Mouse (Mus musculus) hindbrain, embryonic 14.5 days (tissue): ENCODE results near the gene Nme4. TPM values are rescaled to one million over a fixed set of nuclear protein-coding genes. Genes with fewer than 3 reads are reported as not detected.

ENCODE experiments used
- ATAC-seq: fragments of 200-750 bp; cut with Nextera tagmentation; 2 replicates; pipeline ENCODE4 v1.8.0; 2017; ENCODE audit warnings: moderate number of reproducible peaks, mild to moderate bottlenecking, moderate TSS enrichment, moderate library complexity; ENCODE audit not compliant: low FRiP score
- DNase-seq: peaks from one replicate; pipeline ENCODE4 v3.0.0-alpha.2; 2015; ENCODE audit warnings: low spot score
- H3K27ac ChIP-seq: fragments of 300-500 bp; sonication (generic); 2 replicates; pipeline ENCODE4 v1.5.1; 2014; ENCODE audit warnings: mild to moderate bottlenecking, moderate library complexity
- H3K27me3 ChIP-seq: fragments of 300-500 bp; sonication (generic); 2 replicates; pipeline ENCODE4 v1.6.1; 2014; ENCODE audit warnings: mild to moderate bottlenecking, low read length, mixed read lengths; ENCODE audit not compliant: control insufficient read depth, insufficient read depth
- H3K36me3 ChIP-seq: fragments of 300-500 bp; sonication (generic); replicated peaks from 2 replicates; pipeline ENCODE4 v1.6.1; 2014; ENCODE audit not compliant: control insufficient read depth, insufficient read depth
- H3K4me1 ChIP-seq: fragments of 300-500 bp; sonication (generic); replicated peaks from 2 replicates; pipeline ENCODE4 v1.6.1; 2014; ENCODE audit warnings: antibody characterized with exemption, low read length, mixed read lengths; ENCODE audit not compliant: control insufficient read depth, insufficient read depth
- H3K4me2 ChIP-seq: fragments of 300-500 bp; sonication (generic); replicated peaks from 2 replicates; pipeline ENCODE4 v1.6.1; 2014; ENCODE audit warnings: mild to moderate bottlenecking, moderate library complexity
- H3K4me3 ChIP-seq: fragments of 300-500 bp; sonication (generic); replicated peaks from 2 replicates; pipeline ENCODE4 v1.5.1; 2014; ENCODE audit warnings: mild to moderate bottlenecking, low read length
- H3K9ac ChIP-seq: fragments of 300-500 bp; sonication (generic); 2 replicates; pipeline ENCODE4 v1.6.1; 2014
- H3K9me3 ChIP-seq: fragments of 300-500 bp; sonication (generic); 2 replicates; pipeline ENCODE4 v1.6.1; 2016; ENCODE audit warnings: low read length; ENCODE audit not compliant: control insufficient read depth
- WGBS: fragments of 180-500 bp; shearing (Covaris S2); extraction: QIAGEN DNeasy Blood & Tissue Kit; methylation state at CpG from one replicate; pipeline ENCODE4 v1.1.7; 2014; 5-methylcytosine and 5-hydroxymethylcytosine counted together
- polyA plus RNA-seq: library from polyadenylated mRNA; unstranded; fragments of >200 nt; fragmentation: Nextera tagmentation; extraction: Ambion mirVana; gene quantifications from 2 replicates; pipeline ENCODE4 v1.2.1, GENCODE M21; 2014

Gene Nme4
- polyA plus RNA-seq, 1 experiment from 2014 or later, result 17.5 TPM

DNA sequence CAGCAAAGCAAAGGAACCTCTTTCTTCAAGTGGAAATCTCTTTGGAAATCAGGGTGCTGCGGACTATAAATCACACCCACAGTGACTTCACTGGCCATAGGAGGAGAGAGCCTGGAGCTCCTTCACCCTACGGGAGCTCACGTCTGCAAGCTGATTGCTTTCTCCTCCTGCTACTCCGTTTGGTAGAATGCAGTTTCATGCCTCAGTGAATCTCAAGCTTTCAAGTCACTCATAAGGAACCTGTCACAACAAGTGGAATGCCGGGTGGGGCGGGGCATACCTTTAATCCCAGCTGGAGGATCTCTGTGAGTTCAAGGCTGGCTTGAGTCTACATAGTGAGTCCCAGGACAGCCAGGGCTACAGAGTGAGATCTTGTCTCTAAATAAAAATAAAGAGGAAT is 40.2 kb downstream of the Nme4 start:
- ATAC-seq, result no peak
- no peak overlapping the region for H3K9ac ChIP-seq
- H3K4me2 ChIP-seq, result no peak overlapping the region
- H3K4me1 ChIP-seq, result no peaks in the 10 kb centered on the region; the same call in 1 of the 2 replicates
- no peaks in the 10 kb centered on the region for H3K9me3 ChIP-seq
- H3K4me3 ChIP-seq, result no peak overlapping the region
- 59% methylated on average over 6 of the region's 6 CpGs for WGBS
- no peak for DNase-seq
- H3K36me3 ChIP-seq, result peaks cover 54% of the 10 kb centered on the region
- no peaks in the 10 kb centered on the region for H3K27me3 ChIP-seq
- H3K27ac ChIP-seq, result no peak overlapping the region

DNA sequence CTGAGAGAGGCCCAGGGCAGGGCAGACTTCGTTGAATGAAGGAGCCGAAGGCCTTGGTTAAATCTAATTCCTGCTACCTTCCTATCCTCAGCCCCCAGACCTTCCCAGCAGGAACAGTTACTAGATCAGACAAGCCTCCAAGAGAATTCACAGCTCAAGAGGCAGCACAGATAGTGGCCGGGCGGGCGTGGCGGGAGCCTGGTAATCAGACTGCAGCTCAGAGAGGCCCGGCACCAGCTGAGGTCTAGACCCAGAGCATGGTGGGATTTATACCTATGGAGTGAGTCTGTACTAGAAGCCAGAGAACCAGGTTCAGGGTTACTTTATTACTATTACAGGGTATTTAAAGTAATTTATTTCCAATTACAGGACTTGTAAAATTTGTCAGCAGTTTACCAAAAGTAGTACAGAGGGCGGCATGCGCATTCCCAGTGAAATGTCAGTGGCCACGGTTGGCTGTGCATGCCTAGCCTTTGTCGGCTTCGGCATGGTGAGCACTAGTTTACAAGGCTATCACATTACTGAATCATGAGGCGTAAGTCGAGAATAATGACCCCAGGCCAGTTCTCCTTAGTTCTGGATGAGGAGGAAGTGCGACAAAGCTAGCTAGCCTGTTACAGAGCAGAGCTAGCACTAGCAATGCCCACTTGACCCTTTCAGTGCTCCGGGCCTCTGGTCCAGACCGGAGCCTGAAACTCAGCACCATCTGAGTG is 41.1 kb downstream of the Nme4 start:
- no peak for ATAC-seq
- no peak for DNase-seq
- no peaks in the 10 kb centered on the region; the same call in 1 of the 2 replicates for H3K4me1 ChIP-seq
- WGBS, result 78% methylated on average over 17 of the region's 17 CpGs
- no peak overlapping the region for H3K4me2 ChIP-seq
- H3K4me3 ChIP-seq, result no peak overlapping the region
- H3K9ac ChIP-seq, result no peak overlapping the region
- H3K36me3 ChIP-seq, result peaks cover 45% of the 10 kb centered on the region
- no peaks in the 10 kb centered on the region for H3K27me3 ChIP-seq
- no peaks in the 10 kb centered on the region for H3K9me3 ChIP-seq
- no peak overlapping the region for H3K27ac ChIP-seq

DNA sequence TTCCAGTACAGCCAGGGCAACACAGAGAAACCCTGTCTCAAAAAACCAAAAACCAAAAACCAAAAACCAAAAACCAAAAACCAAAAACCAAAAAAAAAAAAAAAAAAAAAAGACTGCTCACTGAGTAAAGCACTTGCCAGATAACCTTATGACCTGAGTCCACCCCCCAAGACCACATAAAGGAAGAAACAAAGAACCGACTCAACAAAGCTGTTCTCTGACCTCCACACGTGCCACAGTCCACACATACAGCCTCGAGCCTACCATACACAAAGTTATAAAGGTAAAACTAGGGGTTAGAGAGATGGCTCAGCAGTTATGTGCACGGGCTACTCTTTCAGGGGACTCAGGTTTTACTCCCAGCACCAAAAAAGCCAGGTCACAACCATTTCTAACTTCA is 42.7 kb downstream of the Nme4 start:
- no peak overlapping the region for H3K4me3 ChIP-seq
- H3K36me3 ChIP-seq, result peaks cover 29% of the 10 kb centered on the region
- H3K27me3 ChIP-seq, result no peaks in the 10 kb centered on the region
- no peaks in the 10 kb centered on the region; the same call in 1 of the 2 replicates for H3K4me1 ChIP-seq
- WGBS, result 90% methylated on average over 4 of the region's 4 CpGs
- H3K9ac ChIP-seq, result no peak overlapping the region
- no peak overlapping the region for H3K27ac ChIP-seq
- no peak overlapping the region for H3K4me2 ChIP-seq
- H3K9me3 ChIP-seq, result no peaks in the 10 kb centered on the region
- DNase-seq (no peak), ATAC-seq (no peak)

DNA sequence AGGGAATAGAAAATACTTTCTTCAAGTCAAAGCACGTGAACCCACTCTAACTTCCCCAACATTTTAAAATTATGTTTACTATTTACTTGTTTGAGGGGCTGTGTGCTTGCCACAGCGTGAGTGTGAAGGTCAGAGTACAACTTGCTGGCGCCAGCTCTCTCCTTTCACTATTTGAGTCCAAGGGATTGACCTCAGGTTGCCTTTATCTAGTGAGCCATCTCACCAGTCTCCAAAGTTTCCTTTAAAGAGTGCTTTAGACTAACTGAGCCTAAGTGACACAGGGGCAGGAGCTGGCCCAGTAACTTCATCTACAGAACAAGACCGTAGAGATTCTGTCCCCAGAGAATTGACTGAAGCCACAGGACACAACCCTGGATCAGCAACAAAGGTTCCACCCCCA is 43.3 kb downstream of the Nme4 start:
- H3K4me2 ChIP-seq, result no peak overlapping the region
- no peaks in the 10 kb centered on the region for H3K27me3 ChIP-seq
- H3K27ac ChIP-seq, result no peak overlapping the region
- 94% methylated on average over 4 of the region's 4 CpGs for WGBS
- no peak for DNase-seq
- no peak for ATAC-seq
- no peak overlapping the region for H3K4me3 ChIP-seq
- no peaks in the 10 kb centered on the region for H3K9me3 ChIP-seq
- no peak overlapping the region for H3K9ac ChIP-seq
- H3K36me3 ChIP-seq, result peaks cover 27% of the 10 kb centered on the region
- H3K4me1 ChIP-seq, result no peaks in the 10 kb centered on the region; the same call in 1 of the 2 replicates

DNA sequence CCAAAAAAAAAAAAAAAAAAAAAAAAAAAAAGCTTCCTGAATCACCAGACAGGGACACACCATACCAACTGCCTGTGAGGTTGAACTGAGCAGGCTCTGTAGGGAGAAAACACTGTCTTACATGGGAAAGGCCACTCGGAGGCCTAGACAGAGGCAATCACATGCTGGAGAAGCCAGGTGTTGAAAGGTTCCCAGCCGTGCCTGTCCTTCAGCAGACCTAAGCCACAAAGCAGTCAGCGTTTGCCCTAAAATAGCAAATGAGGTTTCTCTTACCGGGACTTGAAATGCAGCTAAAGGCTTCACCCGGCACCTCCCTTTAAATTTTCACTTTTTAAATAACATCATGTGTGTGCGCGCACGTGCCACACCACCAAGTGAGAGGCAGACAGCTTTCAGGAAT is 47.3 kb downstream of the Nme4 start:
- Histone ChIP-seq H3K9ac (no peak overlapping the region), H3K4me2 (no peak overlapping the region), H3K9me3 (no peaks in the 10 kb centered on the region), H3K36me3 (0 out of 2 replicates have a peak, but pooled peaks cover 4% of the 10 kb centered on the region), H3K27ac (no peak overlapping the region), H3K4me1 (peaks cover 9% of the 10 kb centered on the region; the same call in 1 of the 2 replicates), H3K4me3 (no peak overlapping the region), H3K27me3 (no peaks in the 10 kb centered on the region)
- 91% methylated on average over 8 of the region's 8 CpGs for WGBS
- no peak for DNase-seq
- ATAC-seq, result no peak

DNA sequence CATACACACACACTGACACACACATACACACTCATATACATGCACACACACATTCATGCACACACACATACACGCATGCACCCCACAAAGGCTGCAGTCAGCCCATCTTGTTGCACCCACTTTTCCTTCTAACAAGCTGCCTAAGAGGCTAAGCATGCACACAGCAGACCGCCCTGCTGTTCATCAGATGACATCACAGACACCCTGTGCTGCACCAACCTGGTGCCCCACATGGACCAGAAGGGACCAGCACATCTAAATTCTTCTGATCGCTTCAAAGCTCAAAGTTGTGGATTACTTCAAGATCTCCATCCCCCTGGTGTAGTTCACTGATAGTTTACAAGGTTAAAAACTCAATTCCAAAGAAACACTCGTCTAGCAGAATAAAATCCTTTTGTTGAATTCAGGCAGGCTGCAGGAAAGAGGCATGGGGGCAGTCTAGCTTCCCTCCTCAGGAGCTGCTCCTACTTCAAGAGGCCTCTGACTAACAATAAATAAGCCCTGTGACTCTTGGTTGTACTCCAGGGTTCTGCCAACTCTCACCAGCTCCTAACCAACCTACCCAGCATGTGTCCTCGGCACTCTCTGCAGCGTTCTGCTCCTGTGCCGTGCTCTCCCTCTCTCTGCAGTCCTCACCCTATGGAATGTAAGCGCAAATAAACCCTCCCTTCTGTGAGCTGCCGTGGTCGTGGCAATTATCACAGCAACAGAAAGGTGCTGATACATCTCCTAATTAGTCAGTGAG is 49.0 kb downstream of the Nme4 start:
- ATAC-seq, result no peak
- Histone ChIP-seq H3K4me1 (peaks cover 21% of the 10 kb centered on the region; the same call in 1 of the 2 replicates), H3K4me2 (no peak overlapping the region), H3K36me3 (0 out of 2 replicates have a peak, but pooled peaks cover 4% of the 10 kb centered on the region), H3K9ac (no peak overlapping the region), H3K9me3 (no peaks in the 10 kb centered on the region), H3K27ac (no peak overlapping the region), H3K27me3 (no peaks in the 10 kb centered on the region), H3K4me3 (no peak overlapping the region)
- DNase-seq, result no peak
- WGBS, result 63% methylated on average over 10 of the region's 10 CpGs

DNA sequence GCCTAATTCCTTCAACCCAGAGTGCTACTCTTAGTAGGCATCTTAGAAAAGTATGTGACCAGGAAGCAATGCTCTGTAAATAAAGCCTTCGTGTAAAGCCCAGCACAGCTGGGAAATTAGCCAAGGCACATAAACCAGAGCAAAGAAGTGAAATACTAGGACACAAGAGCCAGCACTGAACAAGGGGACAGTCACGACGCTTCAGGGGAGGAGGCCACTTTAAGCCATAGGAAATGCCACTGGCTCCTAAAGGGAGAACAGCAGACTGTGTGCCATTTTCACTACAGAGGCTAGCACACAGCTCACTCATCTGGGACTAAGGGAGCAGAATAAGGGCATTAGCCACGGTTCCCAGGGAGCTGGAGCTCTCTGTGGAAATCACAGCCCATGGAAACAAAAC is 50.1 kb downstream of the Nme4 start:
- WGBS, result 38% methylated on average over 4 of the region's 4 CpGs
- peak; percentile 28 for DNase-seq
- Histone ChIP-seq H3K9ac (no peak overlapping the region), H3K27ac (no peak overlapping the region; the same call in 1 of the 2 replicates), H3K4me2 (no peak overlapping the region), H3K27me3 (no peaks in the 10 kb centered on the region), H3K4me1 (peaks cover 25% of the 10 kb centered on the region; the same call in 1 of the 2 replicates), H3K36me3 (0 out of 2 replicates have a peak, but pooled peaks cover 1% of the 10 kb centered on the region), H3K4me3 (no peak overlapping the region), H3K9me3 (no peaks in the 10 kb centered on the region)
- peak; percentile 35; the same call in 1 of the 2 replicates for ATAC-seq

DNA sequence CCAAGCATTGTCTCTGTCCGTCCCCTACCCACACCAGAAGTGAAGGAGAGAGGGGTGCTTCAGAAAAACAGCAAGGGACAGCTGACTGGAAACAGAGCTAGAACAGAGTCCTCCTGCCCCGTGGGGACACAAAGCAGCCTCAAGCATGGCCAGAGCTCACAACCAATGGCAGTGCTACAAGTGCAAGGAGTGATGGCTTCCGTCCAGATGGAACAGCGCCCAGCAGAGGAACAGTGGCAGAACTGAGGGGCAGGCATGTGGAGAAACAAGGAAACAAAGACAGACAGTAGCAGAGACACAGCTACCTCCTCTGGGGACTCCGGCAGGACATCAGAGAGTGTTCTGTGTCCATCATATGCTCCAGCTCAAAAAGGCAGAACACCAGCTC is 52.2 kb downstream of the Nme4 start:
- Histone ChIP-seq H3K9ac (0 out of 2 replicates have a peak overlapping the region, but pooled peaks have one; percentile 17), H3K4me3 (no peak overlapping the region), H3K4me1 (peaks cover 25% of the 10 kb centered on the region; the same call in 1 of the 2 replicates), H3K27me3 (no peaks in the 10 kb centered on the region), H3K27ac (peak overlapping the region; percentile 89), H3K4me2 (peak overlapping the region; percentile 13; the same call in 1 of the 2 replicates), H3K36me3 (no peaks in the 10 kb centered on the region), H3K9me3 (no peaks in the 10 kb centered on the region)
- peak; percentile 75 for DNase-seq
- peak; percentile 84 for ATAC-seq
- WGBS, result 44% methylated on average over 5 of the region's 5 CpGs

DNA sequence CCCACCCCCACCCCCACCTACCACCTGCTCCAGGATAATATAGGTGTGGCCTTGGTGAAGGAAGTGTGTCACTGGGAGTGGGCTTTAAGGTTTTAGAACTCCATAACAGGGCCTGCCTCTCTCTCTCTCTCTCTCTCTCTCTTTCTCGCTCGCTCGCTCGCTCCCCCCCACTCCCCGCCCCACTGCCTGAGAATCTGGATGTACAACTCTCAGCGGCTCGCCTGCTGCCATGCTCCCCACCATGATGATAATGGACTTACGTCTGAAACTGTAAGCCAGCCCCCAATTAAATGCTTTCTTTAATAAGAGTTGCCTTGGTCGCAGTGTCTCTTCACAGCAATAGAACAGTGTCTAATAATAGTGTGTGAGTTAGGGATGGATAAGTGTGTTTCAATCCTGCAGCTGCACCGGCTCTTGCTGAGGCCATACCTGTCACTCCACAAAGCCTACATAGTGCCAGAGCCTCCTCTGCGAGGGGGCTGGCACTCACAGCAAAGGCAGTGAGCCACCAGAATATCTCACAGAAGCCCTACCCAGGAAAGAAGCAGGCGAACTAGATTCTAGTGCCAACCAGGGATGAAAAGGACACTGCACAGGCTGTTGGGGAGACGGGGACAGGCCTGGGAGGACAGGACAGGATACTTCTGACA is 52.7 kb downstream of the Nme4 start:
- Histone ChIP-seq H3K27ac (peak overlapping the region; percentile 89), H3K9me3 (no peaks in the 10 kb centered on the region), H3K4me3 (no peak overlapping the region), H3K9ac (0 out of 2 replicates have a peak overlapping the region, but pooled peaks have one; percentile 17), H3K36me3 (no peaks in the 10 kb centered on the region), H3K4me2 (peak overlapping the region; percentile 13; the same call in 1 of the 2 replicates), H3K4me1 (peaks cover 25% of the 10 kb centered on the region; the same call in 1 of the 2 replicates), H3K27me3 (no peaks in the 10 kb centered on the region)
- DNase-seq, result no peak
- 59% methylated on average over 13 of the region's 13 CpGs for WGBS
- ATAC-seq, result peak; percentile 63; the same call in 1 of the 2 replicates
